Mouse (Mus musculus): ENCODE results near the gene Cdc20.

Gene Cdc20

GRCm38 (mm10) chr4:118436820-118437603 lies at the start of gene Cdc20:
TSS of gene Cdc20 (minus strand) at chr4:118437352.
- CTCF ChIA-PET, result interaction anchor here in 3 of 4 experiments (0.6 to 1.1 kb wide), 4 partner anchors 129 to 509 kb away, joined by 3 to 4 read pairs (median 4); no protein-coding TSS in a partner anchor

GRCm38 (mm10) chr4:118476773-118477530 lies 39.8 kb upstream of the Cdc20 start:
- POLR2A ChIA-PET, result interaction anchor here in 1 of 4 experiments (1.0 kb wide), 1 partner anchor 11 kb away, joined by 3 read pairs; no protein-coding TSS in a partner anchor
- CTCF ChIA-PET, result no interaction called here

More at GRCm38 (mm10) chr4:118436820-118437603, at the start of gene Cdc20:
- POLR2A ChIA-PET, result interaction anchor here (0.5 to 3.8 kb wide), 41 partner anchors 9 to 887 kb away, joined by 3 to 35 read pairs (median 4); partner anchors contain the start of genes Elovl1 (in 3 of the 4), Kdm4a (in 1 of the 4), Med8 (in 1 of the 4) and Tmem125 (in 1 of the 4)

- ChIA-PET CTCF (interaction anchor here in 1 of 4 experiments (0.6 to 1.1 kb wide), 2 partner anchors 93 to 160 kb away, joined by 3 read pairs; no protein-coding TSS in a partner anchor), POLR2A (interaction anchor here in 2 of 4 experiments (0.9 to 1.4 kb wide), 3 partner anchors 41 to 71 kb away, joined by 3 to 4 read pairs (median 3); partner anchors contain the start of gene Tmem125 (in 1 of the 2))
These were observed 35.5 kb upstream of the Cdc20 start for GRCm38 (mm10) chr4:118472687-118473086.

- CTCF ChIA-PET, result interaction anchor here in 3 of 4 experiments (0.5 to 1.1 kb wide), 4 partner anchors 12 to 1513 kb away, joined by 3 to 4 read pairs (median 3); no protein-coding TSS in a partner anchor
- POLR2A ChIA-PET, result interaction anchor here in 2 of 4 experiments (0.7 to 1.4 kb wide), 4 partner anchors 25 to 67 kb away, joined by 3 read pairs; no protein-coding TSS in a partner anchor
These were observed 34.1 kb upstream of the Cdc20 start for GRCm38 (mm10) chr4:118471281-118471680.

GRCm38 (mm10) chr4:118465697-118466163 lies 28.6 kb upstream of the Cdc20 start:
- ChIA-PET CTCF (no interaction called here), POLR2A (interaction anchor here in 1 of 4 experiments (0.7 to 1.2 kb wide), 4 partner anchors 19 to 106 kb away, joined by 3 to 4 read pairs (median 4); no protein-coding TSS in a partner anchor)

- POLR2A ChIA-PET, result no interaction called here
These were observed 27.8 kb upstream of the Cdc20 start for GRCm38 (mm10) chr4:118464956-118465355.

GRCm38 (mm10) chr4:118457345-118457975 lies 20.3 kb upstream of the Cdc20 start, which contains the start of gene Mpl:
TSS of gene Mpl (minus strand) at chr4:118457513.
- CTCF ChIA-PET, result interaction anchor here in 1 of 4 experiments (0.7 kb wide), 1 partner anchor 90 kb away, joined by 3 read pairs; no protein-coding TSS in a partner anchor
- POLR2A ChIA-PET, result interaction anchor here in 1 of 4 experiments (0.6 kb wide), 1 partner anchor 52 kb away, joined by 6 read pairs; no protein-coding TSS in a partner anchor

More at GRCm38 (mm10) chr4:118464956-118465355, 27.8 kb upstream of the Cdc20 start:
- CTCF ChIA-PET, result no interaction called here

GRCm38 (mm10) chr4:118446415-118447153 lies 9.4 kb upstream of the Cdc20 start:
- CTCF ChIA-PET, result interaction anchor here in 2 of 4 experiments (1.1 to 3.7 kb wide), 7 partner anchors 8 to 133 kb away, joined by 3 to 26 read pairs (median 4); no protein-coding TSS in a partner anchor
- POLR2A ChIA-PET, result interaction anchor here in 3 of 4 experiments (0.8 to 4.8 kb wide), 23 partner anchors 8 to 120 kb away, joined by 3 to 35 read pairs (median 3); partner anchors contain the start of genes Cdc20 (in 2 of the 3) and Elovl1 (in 2 of the 3)

- ChIA-PET CTCF (interaction anchor here (0.5 to 3.7 kb wide), 10 partner anchors 9 to 134 kb away, joined by 3 to 26 read pairs (median 4); no protein-coding TSS in a partner anchor), POLR2A (interaction anchor here in 3 of 4 experiments (0.8 to 4.8 kb wide), 27 partner anchors 8 to 121 kb away, joined by 3 to 35 read pairs (median 4); partner anchors contain the start of genes Cdc20 (in 3 of the 3), Elovl1 (in 2 of the 3) and Tmem125 (in 1 of the 3))
These were observed 8.7 kb upstream of the Cdc20 start for GRCm38 (mm10) chr4:118445781-118446414.

GRCm38 (mm10) chr4:118445088-118445487 lies 7.9 kb upstream of the Cdc20 start:
- ChIA-PET POLR2A (interaction anchor here in 3 of 4 experiments (0.7 to 4.8 kb wide), 15 partner anchors 8 to 935 kb away, joined by 3 to 35 read pairs (median 4); partner anchors contain the start of genes Cdc20 (in 3 of the 3), Elovl1 (in 1 of the 3) and Tmem125 (in 1 of the 3)), CTCF (interaction anchor here (0.5 to 3.7 kb wide), 7 partner anchors 24 to 134 kb away, joined by 3 to 26 read pairs (median 6); no protein-coding TSS in a partner anchor)

GRCm38 (mm10) chr4:118437829-118438253 lies 689 bp upstream of the Cdc20 start:
- POLR2A ChIA-PET, result interaction anchor here in 3 of 4 experiments (0.9 to 1.8 kb wide), 3 partner anchors 9 to 10 kb away, joined by 3 to 11 read pairs (median 6); partner anchors contain the start of gene Elovl1 (in 2 of the 3)
- CTCF ChIA-PET, result no interaction called here

- CTCF ChIA-PET, result no interaction called here
These were observed 4.8 kb downstream of the Cdc20 start for GRCm38 (mm10) chr4:118432332-118432731.

GRCm38 (mm10) chr4:118429215-118429895 lies 7.8 kb downstream of the Cdc20 start:
- CTCF ChIA-PET, result interaction anchor here in 1 of 4 experiments (0.8 kb wide), 2 partner anchors 137 kb away, joined by 3 to 4 read pairs; no protein-coding TSS in a partner anchor
- POLR2A ChIA-PET, result interaction anchor here in 2 of 4 experiments (0.6 to 2.5 kb wide), 12 partner anchors 7 to 513 kb away, joined by 3 to 20 read pairs (median 6); partner anchors contain the start of genes Cdc20 (in 2 of the 2), Kdm4a (in 2 of the 2), Med8 (in 1 of the 2) and Szt2 (in 1 of the 2)

More at GRCm38 (mm10) chr4:118432332-118432731, 4.8 kb downstream of the Cdc20 start:
- POLR2A ChIA-PET, result interaction anchor here (0.6 to 3.2 kb wide), 18 partner anchors 9 to 251 kb away, joined by 3 to 19 read pairs (median 4); partner anchors contain the start of genes Med8 (in 1 of the 4) and Szt2 (in 1 of the 4)

- POLR2A ChIA-PET, result interaction anchor here in 3 of 4 experiments (0.6 to 2.5 kb wide), 17 partner anchors 8 to 513 kb away, joined by 3 to 20 read pairs (median 5); partner anchors contain the start of genes Cdc20 (in 3 of the 3), Kdm4a (in 2 of the 3), Tmem125 (in 2 of the 3) and Med8 (in 1 of the 3)
- CTCF ChIA-PET, result interaction anchor here in 1 of 4 experiments (0.6 to 1.1 kb wide), 4 partner anchors 137 to 685 kb away, joined by 3 to 4 read pairs (median 4); no protein-coding TSS in a partner anchor
These were observed 8.5 kb downstream of the Cdc20 start for GRCm38 (mm10) chr4:118428531-118429214.

Measured in embryonic stem cell, embryonic (primary cell).